Mouse (Mus musculus) ovary, postnatal 10 days (tissue): ENCODE data around the gene Sgsm2.
A peak's percentile ranks its signal among the peaks of the same experiment; 100 is the strongest.

Experiments used
- DNase-seq: peaks from one replicate; pipeline ENCODE4 v3.0.0; 2022; ENCODE audit warnings: low spot score

Gene Sgsm2

DNA sequence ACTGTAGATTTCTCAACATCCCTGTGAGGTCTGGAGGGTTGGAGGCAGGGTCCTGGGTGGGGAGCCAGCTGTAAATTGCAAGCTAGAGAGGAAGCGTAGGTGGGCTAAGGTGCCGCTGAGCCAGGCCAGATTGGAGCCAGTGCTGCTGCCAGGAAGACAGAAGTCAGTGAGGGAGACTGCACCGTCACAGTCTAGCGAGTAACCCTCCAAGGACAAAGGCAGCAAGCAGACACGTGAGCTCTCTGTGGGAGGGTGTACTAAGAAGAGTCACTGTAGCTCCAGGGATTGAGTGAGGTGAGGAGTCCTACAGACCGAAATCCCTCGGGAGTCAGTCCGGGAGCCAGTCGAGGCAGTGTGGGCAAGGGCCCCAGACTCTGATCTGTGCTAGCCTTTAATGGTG lies 55.5 kb downstream of the Sgsm2 start:
- no peak for DNase-seq

DNA sequence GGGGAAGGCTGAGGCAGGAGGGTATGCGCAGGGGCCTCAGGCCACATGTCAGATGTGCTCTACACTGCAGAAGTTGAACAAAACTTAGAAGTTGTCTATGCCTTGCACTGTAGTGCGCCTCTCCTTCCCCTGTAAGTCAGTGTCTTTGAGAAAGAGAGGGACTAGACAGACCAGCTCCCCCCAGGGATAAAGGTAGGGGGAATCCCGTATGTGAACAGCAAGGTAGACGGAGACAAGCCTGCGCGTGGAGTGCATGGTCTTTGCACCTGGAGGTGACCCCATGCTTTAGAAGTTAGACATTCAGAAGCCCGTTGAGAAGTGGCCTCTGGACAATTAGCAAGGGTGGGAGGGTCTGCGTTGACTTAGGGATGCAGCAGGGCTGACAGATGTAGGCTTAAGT lies 56.1 kb downstream of the Sgsm2 start:
- no peak for DNase-seq

DNA sequence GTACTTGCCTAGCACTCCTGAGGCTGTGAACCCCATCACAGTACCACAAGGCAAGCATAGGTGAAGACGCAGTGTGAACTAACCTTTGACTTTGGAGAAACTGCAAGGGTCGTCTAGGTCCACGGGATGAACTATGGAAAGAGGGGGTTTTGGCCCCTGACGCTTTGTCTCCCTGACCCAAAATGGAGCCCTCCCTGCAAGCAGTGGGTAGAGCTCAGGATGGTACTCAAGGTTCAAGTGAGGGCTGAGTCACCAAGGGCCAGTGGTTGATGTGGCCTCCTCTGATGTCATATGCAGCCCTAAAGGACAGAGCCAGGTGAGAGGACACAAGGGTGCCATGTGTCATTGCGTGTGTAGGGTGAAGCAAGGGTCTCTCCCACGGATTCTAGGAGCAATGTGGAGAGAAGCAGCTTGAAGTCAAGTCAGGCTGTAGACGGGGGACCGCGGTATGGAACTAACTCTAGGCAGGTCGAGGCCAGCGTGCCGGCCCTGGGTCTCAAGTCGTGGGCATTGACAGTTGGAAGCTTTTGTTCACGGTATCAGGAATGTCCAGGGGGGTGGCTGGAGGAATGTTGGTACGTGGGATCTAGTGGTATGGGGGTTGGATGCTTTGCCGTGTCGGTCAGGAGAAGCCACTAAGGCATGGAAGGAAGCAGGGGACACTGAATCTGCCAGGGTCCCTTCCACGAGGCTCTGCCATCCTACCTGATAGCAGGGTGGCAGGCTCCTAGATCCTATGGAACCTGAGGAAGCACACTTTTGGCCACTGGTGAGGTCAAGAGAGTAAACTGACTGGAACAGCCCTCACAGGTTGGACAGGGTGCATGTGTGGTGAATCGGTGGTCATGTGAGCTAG lies 56.8 kb downstream of the Sgsm2 start:
- no peak for DNase-seq

DNA sequence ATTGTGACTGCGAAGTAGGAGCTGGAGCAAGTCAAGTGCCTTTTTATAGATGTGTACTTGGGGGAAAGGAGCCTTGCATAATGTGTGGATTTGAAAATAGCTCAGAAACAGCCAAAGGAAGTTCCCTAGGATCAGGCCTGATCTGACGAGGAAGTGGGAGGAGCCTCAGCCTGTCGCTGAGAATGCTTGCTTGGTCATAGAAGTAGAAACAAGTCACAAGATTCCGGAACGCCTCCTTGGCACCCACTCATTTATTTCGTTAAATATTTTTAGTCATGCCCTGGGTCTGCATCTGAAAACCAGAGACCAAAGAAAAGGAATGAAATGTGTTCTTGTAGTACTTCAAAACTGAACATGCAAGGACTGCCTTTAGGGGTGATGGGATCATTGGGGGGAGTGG lies 57.9 kb downstream of the Sgsm2 start:
- DNase-seq = no peak

DNA sequence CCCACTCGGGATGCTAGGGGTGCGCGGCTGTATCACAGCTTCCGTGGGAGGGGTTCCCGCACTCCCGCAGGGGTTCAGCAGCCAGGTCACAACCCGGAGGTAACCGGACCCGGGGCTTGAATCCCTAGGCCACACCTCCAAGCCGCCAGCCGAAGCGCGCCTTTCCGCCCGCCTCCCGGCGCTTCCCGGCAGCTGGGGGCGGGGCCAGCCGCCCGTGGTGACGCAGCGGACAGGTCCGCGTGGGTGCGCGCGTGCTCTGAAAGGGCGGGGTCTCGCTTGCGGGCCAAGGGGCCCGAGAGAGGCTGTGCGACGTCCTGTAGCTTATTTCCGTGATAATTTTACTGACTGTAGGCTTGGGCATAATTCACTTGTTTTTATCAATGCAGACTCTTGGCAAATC lies 58.4 kb downstream of the Sgsm2 start:
- peak; percentile 75 for DNase-seq

DNA sequence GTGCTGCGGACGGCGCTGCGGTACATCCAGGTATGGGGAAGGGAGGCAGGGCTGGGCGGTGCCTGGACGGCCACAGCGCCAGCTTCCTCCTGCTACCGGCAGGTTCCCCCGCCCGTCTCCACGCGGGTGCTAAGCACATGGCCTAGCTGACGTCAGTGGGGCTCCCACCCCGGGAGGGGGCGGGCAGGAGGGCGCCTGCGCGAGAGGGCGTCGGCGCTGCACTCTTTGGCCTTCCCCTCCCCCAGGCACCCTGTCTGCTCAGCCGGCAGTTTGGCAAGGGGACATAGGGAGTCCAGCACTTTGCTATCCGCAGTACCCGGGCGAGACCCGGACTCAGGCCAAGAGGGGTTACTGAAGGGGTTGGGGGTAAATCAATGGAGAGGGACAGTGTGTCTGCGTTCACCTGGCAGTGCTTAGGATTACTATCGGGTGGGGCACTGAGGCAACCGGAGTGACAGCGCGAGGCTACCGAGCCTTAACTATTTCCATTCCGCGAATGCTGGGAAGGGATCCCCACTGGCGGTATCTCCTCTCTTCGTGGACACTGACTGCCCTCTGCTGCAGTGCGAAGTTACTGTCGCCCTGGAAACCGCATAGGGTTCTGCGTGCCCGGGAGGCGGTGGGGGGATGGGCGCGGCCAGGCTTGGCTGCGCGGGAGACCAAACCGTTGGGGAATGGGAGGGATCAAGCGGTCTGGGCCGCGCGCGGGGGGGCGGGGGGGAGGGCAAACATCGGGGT lies 59.0 kb downstream of the Sgsm2 start:
- DNase-seq = peak; percentile 85

DNA sequence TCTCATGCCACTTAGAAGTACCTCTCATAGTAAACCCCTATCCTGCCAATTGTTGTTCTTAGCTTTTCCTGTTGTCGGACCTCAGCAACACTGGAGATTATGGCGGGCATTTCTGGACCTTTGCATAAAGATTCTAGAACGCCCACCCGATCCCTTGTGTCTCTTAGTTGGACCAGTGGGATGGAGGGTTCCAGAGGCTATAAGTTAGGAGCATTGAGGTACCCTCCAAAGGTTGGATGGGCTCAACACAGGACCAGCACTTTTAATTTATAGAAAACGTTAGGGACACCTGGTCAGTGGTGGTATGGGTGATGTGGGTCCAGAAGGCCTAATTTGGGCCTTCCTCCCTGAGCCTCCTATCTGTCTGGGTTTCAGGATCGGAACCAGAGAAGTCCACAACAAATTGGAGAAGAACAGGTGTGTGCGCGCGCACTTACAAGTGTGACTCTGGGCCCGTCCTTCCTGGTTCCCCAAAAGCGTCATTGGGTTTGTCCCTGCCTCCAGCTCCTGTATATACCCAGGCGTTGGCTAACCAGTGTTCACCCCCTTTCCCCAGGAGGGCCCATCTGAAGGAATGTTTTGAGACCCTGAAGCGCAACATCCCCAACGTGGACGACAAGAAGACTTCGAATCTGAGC lies 59.7 kb downstream of the Sgsm2 start:
- no peak for DNase-seq

DNA sequence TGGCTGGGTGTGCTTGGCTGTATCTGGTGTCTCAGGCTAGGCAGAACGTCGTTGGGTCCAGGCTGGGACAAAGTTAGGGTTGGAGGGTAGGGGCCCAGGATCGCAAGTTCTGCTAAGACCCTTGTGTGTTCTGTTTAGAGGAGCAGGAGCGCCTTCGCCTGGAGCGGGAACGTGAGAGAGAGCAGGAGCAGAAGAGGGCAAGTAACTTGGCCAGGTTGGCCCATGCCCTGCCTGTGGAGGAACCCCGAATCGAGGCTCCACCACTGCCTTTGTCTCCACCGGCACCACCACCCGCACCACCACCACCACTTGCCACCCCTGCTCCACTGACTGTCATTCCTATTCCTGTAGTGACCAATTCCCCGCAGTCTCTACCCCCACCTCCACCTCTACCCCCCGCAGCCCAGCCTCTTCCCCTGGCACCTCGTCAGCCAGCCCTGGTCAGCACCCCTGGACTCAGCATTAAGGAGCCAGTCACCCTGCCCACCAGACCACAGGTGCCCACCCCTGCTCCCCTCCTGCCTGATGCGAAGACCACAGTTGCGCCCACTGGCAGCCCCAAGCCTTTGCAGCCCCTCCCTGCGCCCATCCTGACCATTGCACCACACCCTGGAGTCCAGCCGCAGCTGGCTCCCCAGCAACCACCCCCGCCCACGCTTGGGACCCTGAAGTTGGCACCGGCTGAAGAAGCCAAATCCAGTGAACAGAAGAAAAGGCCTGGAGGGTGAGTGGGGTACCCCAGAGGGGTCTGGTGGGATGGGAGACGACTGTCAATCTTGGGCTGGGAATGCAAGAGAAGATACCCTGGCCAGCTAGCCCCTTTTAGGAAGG lies 60.4 kb downstream of the Sgsm2 start:
- no peak for DNase-seq

DNA sequence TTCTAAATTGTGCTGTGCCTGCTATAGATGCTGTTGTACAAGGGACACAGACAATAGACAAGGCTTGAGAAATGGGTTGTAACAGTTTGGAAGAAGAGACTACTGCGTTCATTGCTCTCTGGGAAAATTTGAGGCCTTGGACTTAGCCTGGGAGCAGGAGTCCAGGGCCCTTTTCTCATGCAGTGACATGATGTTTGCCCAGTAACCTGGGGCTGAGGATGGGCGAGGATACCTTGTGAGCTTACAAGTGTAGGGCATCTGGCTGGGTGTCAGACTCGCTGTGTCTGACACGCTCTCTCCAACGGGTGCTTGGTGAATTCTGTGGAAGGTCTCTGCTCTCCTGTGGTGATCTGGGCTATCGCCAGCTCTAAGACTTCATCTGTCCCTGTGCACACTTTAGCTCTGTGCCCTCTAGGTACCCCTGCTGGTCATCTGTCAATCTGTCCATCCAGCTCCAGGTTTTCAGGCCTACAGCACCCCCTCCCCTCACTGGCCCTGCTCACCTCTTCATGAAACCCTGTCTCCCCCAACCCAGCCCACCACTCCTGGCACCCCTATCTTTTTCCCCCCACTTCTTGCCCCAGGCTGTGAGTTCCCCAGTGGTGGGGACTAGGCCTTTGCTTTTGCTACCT lies 61.2 kb downstream of the Sgsm2 start:
- no peak for DNase-seq

DNA sequence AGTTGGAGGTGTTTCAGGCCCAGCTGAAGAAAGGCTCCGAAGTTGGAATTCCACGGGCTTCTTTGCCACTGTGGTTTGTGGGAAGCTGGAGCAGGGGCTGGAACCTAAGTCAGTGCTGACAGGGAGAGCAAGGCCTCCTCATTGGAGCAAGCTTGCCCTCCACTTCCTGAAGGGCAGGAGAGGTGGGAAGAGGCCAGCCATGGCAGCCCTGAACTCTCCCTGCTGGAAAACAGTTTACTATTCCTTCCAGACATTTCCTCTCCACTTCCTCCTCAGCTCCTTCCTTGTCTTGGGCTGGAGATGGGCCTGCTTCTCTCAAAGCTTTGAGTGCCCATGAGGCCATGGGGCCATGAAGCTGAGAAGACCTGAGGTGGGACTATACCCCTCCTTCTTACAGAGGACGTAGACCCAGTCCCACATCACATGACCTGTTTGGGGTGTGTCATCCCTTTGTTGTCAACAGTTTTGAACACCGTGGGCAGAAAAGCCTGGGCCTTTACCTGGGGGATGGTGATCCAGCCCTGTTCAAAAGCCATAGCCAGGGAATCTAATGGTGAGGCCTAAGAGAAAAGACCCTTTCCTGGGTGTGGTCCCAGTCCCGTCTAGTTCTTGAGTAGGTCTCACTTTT lies 62.1 kb downstream of the Sgsm2 start:
- DNase-seq = no peak

DNA sequence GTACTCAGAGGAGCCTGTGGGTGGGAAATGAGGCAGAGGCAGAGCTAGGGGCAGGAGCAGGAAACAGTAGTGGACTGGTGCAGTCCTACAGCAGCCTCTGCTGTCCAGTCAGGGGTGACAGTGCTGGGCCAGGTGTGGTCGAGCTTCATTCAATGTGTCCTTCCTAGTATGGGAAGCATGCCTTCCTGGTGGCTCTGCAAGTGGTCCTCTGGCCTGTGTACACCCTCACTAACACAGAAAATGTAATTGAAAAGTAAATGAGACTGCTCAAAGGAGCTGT lies 62.6 kb downstream of the Sgsm2 start:
- no peak for DNase-seq

DNA sequence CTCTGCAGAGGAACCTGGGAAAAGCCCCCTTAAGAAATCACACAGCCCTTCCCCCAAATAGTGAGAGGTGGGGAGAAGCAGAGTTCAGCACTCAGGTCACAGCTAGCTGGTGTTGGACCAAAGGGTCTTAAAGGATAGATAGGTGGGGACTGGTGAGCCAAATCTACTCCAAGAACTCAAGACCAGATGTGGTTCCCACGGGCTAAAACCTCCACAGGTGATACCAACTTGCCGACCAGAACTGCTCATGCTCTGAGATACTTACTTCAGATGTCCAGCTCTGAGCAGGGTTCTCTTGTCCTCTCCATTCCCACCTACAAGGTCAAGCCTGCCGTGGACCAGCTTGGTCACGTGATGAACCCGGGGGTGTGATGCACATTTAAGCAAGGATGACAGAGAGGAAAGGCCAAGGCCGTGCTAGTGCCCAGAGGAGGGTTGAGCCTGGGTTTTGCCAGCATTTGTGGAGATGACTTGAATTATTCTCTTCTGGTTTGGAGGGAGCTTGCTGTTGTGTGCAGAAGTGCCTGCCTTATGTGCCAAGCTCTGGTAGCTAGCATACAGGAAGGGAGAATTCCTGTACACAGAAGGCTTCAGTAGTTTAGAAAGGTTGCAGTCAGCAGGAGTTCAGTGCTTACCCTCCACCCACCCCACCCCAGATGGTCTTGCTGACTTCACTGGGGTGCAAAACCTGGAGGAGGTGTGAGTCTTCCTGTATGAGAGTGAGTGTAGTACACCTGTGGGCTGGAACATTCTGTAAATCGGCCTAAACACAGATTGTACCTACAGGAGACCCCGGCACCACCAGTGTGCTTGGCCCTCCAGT lies 63.1 kb downstream of the Sgsm2 start:
- no peak for DNase-seq

DNA sequence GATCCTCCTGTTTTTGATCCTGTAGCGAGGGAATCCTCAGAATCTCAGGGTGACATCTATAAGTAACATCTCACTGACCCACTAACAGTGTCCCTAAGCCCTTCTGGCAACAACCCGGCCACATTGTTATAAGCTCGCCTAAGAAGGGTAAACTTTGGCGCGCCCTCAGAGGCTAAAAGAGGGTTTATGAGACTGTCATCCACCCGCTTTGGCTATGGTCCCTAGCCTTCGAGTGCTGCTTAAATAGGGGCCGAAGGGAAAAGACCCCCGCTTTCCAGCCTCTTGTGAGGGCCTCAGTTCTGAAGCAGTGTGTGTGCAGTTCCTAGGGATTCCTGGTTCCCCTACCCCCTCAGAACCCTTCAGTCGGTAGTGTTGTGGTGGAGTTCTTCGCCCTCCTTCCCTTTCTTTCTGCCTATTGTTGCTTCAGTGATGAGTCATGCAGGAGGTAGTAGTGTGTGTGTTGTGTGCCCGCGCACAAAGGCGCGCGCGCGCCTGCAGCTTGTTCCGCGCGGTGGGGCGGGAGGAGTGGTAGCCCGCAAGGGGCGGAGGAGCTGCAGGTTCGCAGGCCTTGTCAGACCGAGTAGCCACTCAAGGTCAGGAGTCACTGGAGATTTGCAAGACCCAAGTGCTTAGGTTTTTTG lies 64.2 kb downstream of the Sgsm2 start:
- DNase-seq = peak; percentile 28

DNA sequence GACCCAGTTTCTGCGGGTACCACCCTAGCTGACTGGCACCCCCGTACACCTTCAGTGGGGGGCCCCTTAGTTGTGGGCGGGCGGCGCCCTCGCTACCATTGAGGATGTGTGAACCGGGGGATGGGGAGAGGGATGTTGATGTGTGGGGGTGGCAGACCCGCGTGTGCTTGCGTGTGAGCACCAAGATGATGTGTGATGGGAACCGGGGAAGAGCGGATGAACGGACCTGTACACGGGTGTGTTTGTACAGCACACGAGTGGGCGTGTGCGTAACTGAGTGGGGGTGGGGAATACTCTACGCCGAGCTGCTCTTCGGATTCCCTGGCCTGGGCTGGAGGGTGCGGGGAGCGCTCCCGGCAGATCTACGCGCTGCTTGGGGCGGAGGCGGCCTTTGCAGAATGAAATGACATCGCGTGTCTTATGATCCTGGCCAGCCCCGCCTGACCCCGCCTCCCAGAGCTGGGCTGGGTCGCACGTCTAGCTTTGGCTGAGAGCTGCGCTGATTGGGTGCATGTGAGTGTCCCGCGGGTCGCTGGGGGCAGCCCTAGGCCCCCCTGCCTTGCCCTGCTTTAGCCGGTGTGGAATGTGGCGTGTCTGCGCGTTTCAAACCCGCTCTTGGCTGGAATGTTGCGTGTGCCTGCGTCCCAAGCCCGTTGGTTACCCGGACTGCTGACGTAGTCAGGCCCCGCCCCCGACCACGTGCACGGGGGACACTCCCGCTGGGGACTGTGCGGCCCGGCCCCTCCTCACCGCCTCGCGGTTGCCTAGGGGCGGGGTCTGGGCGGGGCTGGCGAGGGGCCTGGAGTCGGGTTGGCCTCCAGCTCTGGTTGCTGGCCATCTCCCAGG lies 65.0 kb downstream of the Sgsm2 start:
- peak; percentile 97 for DNase-seq

DNA sequence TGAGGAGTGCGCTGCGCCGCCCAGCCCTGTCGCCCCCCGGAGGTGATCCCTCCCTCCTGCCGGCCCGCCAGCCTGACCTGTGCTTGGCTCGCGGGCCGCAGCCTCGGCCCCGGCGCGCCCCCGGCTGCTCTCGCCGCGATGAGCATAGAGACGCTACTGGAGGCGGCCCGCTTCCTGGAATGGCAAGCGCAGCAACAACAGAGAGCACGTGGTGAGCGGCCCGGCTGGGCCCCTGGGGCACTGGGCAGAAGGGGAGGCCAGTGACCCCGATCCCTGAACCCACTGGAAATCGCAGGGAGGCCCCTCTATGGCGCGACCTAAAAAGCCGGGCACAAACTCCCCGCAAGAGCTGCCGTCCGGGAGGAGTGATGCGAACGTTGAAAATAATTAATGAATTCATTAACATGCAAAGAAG lies 65.7 kb downstream of the Sgsm2 start:
- DNase-seq = no peak

DNA sequence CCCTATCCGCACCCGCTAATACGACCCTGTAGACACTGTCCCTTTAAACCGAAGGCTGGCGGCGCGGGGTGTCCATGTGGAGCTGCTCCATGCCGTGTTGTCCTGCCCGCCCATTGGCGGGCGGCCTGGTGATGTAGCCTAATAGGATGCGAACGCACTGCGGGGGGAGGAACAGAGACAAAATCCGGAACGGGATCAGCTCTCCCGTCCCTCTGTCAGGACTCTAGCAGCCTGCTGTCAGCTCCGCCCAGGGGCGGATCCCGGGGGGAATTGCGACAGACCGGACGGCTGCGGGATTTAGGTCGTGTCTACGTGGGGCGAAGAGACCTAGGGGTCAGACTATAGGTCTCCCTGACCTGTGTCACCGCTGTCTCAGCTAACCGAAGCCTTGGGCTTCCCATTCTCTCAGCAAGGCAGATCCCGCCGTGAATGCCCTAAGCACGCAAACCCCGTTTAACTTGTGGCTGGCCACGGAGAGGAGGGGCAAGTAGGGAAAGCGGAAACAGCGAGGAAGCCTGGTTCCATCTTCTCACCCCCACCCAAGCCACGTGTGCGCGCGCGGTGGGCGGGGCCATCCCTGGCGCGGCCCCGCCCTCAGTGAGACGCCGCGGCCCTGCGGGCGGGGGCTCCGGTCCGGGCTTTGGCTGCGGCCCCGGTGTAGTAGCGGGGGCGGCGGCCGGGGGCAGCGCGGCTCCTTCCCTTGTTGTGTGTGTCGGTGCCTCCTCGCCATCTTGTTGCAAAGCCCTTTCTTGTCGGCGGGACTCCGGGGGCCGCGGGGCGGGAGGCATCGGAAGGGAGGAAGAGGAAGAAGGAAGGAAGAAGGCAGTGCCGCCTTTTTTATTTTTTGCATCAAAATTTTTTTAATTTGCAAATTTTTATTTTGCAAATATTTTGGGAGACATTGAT lies 66.4 kb downstream of the Sgsm2 start, which contains the start of gene Mnt:
Gene Mnt (plus strand): TSS at position 665 of the 906 bp plus-strand sequence.
- peak; percentile 97 for DNase-seq

DNA sequence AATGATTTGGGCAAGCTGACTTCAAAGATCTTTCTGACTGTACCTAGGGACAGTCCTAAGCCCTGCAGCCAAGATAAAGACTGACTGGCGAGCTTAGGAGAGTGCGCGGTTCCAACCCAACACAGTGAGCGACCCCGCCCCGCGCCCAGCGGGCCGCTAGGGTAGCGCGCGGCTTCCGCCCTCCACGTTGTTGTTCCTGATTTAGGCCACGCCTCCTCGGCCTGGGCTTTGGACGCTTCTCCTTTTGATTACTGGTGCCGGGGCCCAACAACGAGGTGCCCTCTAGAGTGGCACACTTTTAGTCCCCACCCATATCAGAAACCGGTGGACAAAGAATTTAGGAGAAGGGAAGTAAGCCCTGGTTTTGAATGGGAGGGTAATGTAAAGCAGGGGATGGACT lies 67.0 kb downstream of the Sgsm2 start:
- DNase-seq = no peak
